Mouse (Mus musculus) adrenal gland (tissue): Measurements from ENCODE around the gene Ripply2.
"Not testable (repeated sequence)": the region's sequence is repeated elsewhere in the genome, so short reads cannot be mapped to it uniquely, and the experiment has no call there.

ENCODE experiments used
- intact Hi-C: fragments of 180-260 bp; cut with DNase I; formaldehyde crosslinking; loops from one replicate; pipeline ENCODE4 v1.15.1; 2025
- long read RNA-seq, 2 experiments: library from polyadenylated mRNA; unstranded; transcript quantifications; one replicate each; pipeline ENCODE4 v2.0.0; 2020; ENCODE audit warnings: borderline replicate concordance in 1 of 2; ENCODE audit not compliant: insufficient replicate concordance in 1 of 2

Ripply2 gene
- long read RNA-seq, experiment 1, result 0 reads
- long read RNA-seq, experiment 2, partial matches to known transcripts, result 0 of 1 reads
- long read RNA-seq, experiment 2, other reads (novel, unspliced or antisense), result 1 of 1 reads

DNA sequence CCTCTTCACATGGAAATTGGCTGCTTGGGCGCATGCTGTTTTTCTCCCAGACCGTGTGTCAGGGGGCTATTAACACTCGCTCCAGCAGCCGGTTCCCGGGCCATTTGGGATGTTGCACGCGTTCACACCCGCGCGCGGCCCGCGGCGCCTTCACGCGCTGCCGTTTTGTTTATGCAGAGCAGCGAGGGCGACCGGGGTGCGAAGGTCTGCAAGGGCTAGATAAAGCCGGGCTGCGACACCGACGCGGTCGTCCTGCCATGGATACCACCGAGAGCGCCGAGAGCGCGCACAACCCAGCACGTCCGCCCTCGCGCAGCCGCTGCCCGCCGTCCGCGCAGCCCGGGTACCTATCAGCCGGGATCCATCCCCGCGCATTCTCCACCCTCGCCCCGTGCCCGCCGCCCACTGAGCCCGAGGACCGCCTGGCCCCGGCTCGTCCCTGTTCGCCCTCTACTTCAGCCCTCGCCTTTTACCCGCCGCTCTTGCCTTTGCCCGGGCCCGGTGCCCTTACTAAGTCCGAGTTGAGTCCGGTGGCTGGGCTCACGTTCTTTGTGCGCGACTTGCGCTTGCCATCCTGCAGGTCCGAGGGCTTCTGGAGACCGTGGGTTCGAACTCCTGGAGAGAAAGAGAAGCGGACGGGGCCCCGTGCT is at the start of gene Ripply2:
Gene Ripply2, plus strand, starts transcription at position 250 of the 650 bp plus-strand sequence.
- intact Hi-C loops, result loop anchor here (10.0 kb wide), 1 partner anchor 131 kb away; the partner anchor contains the start of gene Snap91

DNA sequence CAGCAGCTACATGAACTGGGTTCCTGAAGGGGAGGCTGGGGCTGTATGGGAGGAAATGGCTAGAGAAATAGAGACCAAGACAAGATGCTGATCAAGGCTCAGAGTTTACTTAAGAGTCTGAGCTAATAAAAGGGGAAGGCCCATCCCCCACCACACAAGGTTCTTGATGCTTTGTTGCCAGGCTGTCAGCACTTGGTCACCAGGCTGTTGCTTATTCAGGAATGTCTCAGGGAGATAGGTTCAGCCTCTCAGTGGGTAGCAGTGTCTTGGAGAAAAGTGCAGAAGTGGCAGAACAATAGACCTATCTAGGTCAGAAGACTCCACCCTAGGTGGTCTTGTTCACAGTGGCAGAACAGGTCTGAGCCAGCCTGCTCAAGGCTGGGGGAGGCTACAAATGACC is 42.9 kb upstream of the Ripply2 start:
- intact Hi-C loops, result not testable (repeated sequence)

DNA sequence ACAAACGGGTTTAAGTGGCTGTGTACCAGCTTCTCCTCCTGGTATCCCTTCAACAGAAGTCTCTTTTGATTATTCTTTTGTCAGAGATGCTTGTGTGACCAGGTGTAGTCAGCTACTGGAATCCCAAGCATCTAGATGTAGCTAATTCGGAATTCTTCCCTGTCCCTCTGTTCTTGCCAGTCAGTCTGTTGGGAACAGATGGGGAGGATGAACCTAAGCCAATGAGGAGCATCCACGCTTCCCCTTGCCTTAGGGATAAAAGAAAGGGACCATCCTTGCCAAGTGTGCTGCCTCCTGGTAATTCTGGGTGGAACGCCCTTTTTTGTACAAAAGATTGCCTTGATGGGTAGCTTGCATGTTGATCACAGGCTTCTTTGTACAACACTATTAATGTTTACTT is 41.8 kb upstream of the Ripply2 start:
- intact Hi-C loops, result no loop called here

DNA sequence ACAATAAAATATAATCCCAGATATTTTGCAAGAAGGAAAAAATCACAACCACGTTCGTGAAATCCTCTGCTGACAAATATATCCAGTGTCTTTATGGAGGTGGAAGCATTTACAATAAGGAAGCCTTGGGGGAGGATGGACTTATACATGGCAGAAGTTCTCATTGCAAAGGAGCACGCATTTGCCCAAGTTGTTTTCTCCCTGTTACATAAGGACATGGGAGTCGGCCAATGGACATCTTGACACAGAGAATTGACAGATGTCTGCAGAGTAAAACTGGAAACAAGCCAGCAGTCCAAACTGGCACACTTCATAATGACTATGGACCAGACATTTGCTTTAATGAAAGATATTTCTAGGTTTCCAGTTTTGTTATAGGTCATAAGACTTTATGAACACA is 38.4 kb upstream of the Ripply2 start:
- intact Hi-C loops, result no loop called here

DNA sequence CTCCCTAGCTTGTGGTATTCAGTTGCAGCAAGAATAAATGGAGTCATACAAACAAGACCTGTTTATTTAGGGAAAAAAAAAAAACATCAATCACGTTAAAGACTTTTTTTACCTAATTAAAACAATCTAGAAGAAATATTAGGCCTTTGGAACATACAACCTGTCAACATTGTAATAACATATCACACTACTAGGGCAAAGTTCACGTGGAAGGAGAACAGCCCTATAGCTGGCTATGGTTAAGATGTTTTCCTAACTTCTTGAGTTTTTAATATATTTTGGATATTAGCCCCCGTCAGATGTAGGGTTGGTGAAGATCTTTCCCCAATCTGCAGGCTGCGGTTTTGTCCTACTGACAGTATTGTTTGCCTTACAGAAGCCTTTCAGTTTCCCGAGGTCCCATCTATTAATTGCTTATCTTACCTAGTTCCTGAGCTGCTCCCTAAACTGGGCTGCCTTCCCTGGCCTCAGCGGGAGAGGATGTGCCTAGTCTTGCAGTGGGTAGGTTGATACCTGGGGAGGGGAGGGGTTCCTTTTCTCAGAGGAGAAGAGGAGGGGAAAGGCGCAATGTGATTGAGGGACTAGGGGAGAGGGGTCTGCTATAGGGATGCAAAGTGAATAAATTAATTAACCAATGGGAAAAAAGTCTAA is 37.0 kb upstream of the Ripply2 start:
- intact Hi-C loops, result no loop called here

DNA sequence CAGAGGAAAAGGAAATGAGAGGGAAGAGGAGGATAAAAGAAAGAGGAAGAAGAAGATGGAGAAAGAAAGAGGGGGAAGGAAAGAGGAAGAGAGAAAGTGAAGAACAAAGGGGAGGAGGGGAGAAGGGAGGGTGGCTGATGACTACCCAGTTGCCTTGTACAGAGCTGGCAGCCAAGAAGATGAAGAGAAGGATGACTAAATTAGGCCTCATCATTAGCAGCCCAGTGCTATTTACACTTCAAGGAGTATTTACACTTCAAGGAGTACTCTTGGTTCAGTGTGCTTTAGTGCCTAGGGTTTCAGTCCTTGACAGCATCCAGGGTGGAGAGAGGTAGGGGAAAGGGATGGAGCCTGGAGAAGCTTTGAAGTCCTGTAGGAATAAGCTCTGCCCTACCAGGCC is 35.3 kb upstream of the Ripply2 start:
- intact Hi-C loops, result no loop called here

DNA sequence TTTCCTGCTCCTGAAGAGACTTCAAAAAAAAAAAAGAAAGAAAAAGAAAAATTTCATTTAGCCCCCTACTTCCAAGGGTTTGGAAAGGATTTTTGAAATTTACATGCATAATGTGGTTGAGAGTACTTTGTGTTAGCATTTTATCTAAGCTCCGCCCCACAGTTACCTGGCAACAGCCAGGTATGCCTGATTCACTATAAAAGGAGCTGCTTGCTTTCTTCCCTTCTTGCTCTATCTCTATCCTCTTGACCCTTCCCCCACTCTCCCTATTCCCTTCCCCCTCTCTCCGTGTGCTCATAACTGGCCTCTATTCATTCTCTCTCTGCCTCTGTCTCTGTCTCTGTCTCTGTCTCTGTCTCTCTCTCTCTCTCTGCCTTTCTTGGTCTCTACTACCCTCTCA is 34.4 kb upstream of the Ripply2 start:
- intact Hi-C loops, result no loop called here

DNA sequence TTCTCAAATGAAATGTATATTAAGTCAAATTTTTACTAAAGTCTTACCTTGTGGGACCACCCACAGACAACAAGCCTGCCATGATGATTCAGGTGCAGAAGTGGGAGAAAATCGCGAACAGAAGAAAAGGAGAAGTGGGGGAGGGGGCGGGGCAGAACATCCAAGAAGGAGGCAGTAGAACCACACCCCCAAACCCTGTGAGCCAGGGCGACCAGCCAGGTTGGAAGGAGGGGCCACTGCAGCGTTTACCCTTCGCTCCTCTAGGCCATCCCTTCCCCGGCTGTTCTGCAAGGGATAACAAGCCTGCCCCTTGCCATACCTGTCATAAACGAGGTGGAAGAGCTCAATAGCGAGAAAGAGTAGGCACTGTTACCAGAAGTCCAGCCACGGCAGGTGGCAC is 33.8 kb upstream of the Ripply2 start:
- intact Hi-C loops, result no loop called here

DNA sequence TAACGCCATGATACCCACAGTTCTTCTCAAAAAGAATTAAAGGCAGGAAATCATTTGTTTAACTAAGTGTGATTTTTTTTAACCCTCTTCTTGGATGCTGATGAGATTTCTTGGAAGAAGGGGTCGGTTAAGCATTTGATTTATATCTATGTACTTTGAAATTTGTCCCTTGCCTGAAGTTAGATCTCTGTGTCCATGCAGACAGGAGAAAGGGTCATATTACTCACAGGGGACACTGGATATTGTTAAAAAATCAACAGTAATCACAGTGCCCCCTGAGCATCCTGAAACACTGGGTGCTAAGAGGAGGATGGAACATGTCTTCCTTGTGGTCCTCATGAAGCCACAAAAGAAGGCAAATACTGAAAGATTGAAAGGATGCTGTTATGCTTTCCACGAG is 30.8 kb upstream of the Ripply2 start:
- intact Hi-C loops, result no loop called here

DNA sequence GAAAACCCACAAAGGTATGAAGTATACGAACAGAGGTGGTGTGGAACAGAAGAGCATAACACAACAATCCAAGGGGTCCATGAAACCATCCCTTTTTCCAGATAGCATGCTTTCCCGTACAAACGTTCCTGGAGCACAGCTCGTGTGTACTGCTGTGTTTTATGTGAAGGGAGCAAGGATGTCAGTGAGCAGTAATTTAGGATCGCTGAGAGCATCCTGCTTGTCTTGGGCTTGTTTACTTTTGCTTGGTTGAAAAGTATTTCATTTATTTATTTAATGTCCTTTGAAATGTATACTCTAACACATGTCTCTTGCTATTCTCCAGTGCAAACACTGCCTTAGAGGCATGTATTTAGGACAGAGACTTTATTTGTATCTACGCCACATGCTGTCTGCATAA is 30.2 kb upstream of the Ripply2 start:
- intact Hi-C loops, result no loop called here

DNA sequence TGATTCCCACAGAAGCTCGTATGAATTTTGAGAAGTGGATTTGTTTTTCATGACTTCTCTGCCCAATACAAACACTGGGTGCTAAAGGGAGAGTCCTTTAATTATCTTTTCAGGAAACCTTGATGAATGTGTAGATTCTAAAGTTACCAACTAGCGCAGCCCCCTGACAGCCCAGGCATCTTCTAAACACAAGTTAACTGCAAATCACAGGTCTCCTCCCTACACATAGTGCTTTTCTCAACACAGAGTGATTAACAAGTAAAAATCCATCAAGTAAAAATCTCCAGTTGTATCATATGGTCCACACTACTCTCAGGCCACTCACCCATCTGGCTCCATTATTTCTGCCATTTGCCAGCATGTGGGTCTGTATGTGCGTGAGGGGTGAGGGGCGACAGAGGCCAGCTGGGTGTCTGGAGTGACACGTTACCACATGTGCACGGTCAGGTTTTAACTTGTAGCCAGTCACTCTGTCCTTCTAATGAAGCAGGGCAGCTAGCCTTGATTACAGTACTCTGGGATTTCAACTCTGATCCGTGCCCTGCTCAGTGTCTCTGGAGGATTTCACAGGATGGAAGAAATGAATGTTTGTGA is 28.5 kb upstream of the Ripply2 start:
- intact Hi-C loops, result no loop called here

DNA sequence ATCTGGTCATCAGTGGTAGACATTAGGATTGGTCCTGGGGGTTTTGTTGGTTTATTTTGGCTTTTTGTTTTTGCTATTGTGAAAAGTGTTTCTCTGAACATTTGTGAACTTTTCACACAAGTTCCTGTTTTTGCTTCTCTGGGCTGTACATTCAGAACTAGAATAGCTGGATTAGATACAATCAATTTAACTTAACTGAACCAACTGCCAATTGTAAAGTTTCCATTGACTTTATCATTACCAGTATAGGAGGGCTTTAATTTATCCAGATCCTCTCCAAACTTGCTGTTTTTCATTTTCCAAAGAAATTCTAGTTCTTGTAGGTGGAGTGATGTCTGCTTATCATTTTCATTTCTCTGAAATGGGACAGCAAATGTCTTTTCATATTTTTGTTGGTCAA is 25.5 kb upstream of the Ripply2 start:
- intact Hi-C loops, result no loop called here

DNA sequence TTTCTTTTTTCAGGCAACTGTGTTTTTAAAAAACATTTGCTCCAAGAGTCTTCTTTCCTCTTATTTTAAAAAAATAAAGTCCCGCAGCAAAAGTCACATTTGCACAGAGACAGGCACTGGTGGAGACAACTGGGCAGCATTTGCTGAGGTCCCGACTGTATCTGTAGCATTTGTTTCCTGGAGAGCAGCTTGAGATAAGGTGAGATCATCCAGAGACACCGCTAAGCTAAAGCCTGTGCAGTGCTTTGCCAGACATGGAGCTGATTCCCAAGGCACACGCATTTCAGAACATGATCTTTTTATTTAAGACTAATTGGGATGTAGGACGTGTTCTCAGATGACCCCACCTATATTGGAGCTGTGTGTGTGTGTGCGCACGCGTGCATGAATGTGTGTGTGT is 23.6 kb upstream of the Ripply2 start:
- intact Hi-C loops, result no loop called here

DNA sequence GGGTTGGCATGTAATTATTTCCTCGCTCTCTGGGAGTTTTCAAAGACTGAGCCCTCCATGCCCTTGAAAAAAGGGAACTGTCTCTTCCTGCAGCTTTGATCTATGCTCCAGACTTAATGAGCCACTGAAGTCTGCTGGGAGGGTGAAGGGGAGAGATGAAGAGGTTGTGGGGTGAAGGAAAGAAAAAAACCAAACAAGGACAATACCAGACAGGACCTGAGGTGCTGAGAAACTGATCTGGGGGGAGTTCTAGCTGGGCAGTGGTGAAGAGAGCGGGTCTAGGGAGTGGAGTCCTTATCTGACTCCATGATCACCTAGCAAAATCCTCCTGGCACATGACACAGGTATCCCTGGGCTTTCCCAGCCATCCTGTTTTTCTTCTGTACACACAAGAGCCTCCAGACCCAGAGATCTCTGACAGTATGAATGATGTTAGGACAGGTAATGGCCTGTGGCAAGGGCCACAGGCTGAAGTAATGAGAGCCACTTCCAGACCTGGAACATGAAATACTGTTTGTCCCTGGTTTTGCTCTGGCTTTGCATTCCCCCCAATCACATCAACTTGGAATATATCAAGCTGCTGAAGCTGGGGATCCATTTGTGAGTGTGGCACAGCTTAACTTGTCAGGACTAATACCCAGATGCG is 18.2 kb upstream of the Ripply2 start:
- intact Hi-C loops, result no loop called here

DNA sequence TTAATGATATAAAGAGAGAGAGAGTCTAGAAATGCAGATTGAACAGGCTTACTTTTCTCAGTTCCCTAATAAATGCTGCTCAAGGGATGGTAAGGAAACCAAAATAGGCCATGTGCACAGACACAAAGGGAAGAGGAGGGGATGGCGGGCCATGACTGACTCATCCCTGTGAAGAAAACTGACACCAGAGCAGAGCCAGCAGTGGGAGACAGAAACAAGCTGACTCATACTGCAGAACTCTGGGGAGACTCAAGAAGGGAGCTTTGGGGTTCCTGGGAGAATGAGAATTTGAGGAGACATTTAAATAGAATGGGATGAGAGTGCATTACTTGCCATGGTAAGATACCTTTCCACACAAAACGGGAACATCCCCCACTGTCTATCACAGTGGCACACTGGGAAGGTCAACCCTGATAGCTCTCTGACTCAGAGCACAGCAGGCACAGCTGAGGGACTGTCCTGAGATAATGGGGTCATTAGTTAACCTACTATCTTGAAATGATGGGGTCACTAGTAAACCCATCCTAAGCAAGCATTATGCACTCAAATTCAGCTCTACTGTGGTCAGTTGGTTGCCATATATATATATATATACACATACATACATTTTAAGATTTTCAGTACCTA is 15.3 kb upstream of the Ripply2 start:
- intact Hi-C loops, result no loop called here

DNA sequence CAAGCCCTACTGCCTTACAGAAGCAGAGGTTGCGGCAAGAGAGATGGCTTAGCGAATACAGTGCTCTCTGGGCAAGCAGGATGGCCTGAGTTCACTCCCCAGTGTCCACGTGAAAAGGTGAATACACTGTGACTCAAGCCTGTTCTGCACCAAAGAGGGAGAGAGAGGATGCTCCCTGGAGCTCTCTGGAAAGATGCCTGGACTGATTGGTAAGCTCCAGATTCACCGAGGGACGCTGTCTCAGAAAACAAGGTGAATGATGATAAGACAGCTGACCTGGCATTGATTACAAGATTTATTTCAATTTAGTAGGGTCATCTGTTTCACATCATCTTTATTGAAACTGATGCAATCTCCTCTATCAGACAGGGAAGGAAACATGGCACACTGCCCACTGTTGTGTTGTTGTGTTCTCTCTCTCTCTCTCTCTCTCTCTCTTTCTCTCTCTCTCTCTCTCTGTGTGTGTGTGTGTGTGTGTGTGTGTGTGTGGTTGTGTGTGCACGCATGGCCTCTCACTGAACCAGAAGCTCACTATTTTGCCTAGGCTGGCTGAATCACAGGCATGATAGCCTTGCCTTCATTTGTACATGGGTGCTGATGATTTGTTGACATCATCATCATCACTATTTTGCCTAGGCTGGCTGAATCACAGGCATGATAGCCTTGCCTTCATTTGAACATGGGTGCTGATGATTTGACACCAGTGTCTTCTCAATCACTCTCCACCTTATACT is 10.5 kb upstream of the Ripply2 start:
- intact Hi-C loops, result no loop called here

DNA sequence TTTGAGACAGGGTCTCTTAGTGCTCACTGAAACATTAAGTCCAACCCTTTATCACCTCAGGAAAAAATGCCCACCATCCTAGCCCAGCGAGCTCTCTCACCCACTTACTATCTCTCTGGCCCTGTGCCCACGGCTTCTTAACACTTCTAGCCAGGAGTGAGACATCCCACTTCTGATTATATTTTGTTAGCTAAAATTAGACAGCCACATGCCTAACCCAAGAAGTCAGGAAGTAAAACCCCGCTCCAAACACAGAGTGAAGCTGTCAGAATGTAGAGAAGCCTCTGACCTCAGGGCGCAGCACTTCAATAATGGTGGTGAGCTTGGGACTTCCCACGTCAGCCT is 9.9 kb upstream of the Ripply2 start:
- intact Hi-C loops, result no loop called here

DNA sequence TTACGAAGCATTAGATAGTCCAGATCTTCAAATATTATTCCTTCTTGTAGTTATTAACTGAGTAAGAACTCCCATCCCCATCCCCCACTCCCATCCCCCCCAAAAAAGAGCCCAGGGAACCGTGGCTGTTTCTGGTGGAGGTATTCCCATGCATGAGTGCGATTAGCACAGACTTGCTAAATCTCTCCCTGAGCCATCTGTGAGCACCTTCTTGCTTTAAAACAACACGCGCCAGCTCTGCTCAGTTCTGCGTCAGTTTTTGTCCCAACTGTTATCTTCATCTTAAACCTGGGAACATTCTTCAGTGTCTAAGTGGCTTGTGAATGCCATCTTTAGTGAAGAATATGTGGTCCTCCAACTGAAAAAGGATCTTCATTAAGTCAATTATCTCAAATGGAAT is 6.8 kb upstream of the Ripply2 start:
- intact Hi-C loops, result no loop called here

DNA sequence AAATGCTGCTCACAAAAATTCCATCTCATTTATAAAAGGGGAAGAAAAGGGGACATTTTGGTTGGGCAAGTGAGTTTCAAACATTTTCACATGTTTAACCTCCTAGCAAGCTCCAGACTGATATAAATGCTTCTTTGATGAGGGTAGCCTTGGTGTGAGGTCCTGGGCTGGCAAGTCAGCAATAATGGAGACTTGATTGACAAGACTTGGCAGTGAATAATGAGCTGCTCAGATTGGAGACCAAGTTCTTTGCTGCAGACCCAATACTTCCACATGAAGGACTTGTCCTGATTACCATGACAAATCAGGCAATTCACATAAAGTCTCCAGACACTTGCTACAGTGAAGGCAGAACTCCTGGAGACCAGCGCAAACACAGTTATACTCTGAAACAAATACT is 6.4 kb upstream of the Ripply2 start:
- intact Hi-C loops, result no loop called here

DNA sequence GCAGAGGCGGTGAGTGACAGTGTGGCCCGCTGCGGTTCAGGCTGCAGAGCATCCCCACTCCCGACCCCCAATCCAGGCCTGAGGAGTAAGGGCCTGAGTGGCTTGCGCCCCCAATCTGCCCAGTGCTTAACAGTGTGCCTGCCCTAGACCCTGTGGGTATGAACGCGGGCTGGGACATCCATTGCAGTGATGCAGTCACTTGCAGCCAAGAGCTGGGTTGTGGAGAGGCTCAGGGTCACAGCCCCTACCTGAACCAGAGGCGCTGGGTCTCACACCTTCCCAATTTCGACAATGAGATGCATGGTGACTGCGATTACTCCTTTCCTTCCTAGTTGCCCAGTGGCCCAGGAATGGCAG is 579 bp downstream of the Ripply2 start:
- intact Hi-C loops, result loop anchor here (10.0 kb wide), 1 partner anchor 131 kb away; the partner anchor contains the start of gene Snap91
